Mouse (Mus musculus) cerebellum, adult 2 months (tissue): ENCODE measurements at regions not wholly inside any gene's neighbourhood (a gene's known extent, or its start where the extent isn't known, plus 50 kb on each side); places are given as distances from the start of the nearest gene placed in this dataset.
A peak's percentile ranks its signal among the peaks of the same experiment; 100 is the strongest.

ENCODE experiments used
- DNase-seq, 2 experiments: peaks; one replicate each; pipeline ENCODE4 v3.0.0; 2021
- H3K27ac ChIP-seq: fragments of 200-500 bp; 2 replicates; pipeline ENCODE4 v1.5.1; 2012; ENCODE audit warnings: low read length, control low read depth, inconsistent platforms; ENCODE audit not compliant: insufficient read depth
- H3K27me3 ChIP-seq: fragments of 200-500 bp; 2 replicates; pipeline ENCODE4 v1.6.1; 2012; ENCODE audit warnings: inconsistent platforms, mild to moderate bottlenecking, low read length, moderate library complexity; ENCODE audit not compliant: control insufficient read depth, insufficient read depth
- H3K4me1 ChIP-seq: fragments of 200-500 bp; 2 replicates; pipeline ENCODE4 v1.6.1; 2011; ENCODE audit warnings: low read length; ENCODE audit not compliant: control insufficient read depth, insufficient read depth
- H3K4me3 ChIP-seq: fragments of 200-500 bp; replicated peaks from 2 replicates; pipeline ENCODE3; 2011; ENCODE audit warnings: mild to moderate bottlenecking, low read depth, low read length, control low read depth; ENCODE audit not compliant: insufficient read depth
- CTCF ChIP-seq: fragments of 200-500 bp; IDR thresholded peaks from 2 replicates; pipeline ENCODE4 v1.5.1; 2011; ENCODE audit warnings: low read depth, mild to moderate bottlenecking, control low read depth, low read length, moderate library complexity, borderline replicate concordance; ENCODE audit not compliant: insufficient read depth
- POLR2A ChIP-seq: fragments of 200-500 bp; IDR thresholded peaks from 2 replicates; pipeline ENCODE4 v1.6.1; 2011; ENCODE audit warnings: low read length, control low read depth, borderline replicate concordance; ENCODE audit not compliant: insufficient read depth
- WGBS: fragments of 180-500 bp; shearing (Covaris S2); methylation state at CpG from one replicate; pipeline ENCODE4 v1.1.7; 2018; 5-methylcytosine and 5-hydroxymethylcytosine counted together

GRCm38 (mm10) chr5:39870835-39871722, 115.8 kb upstream of the Hs3st1 start:
- no peaks in the 10 kb centered on the region for H3K27me3 ChIP-seq
- DNase-seq, result peak in 1 of 2 experiments; percentile 14

GRCm38 (mm10) chr5:39857192-39857591, 101.9 kb upstream of the Hs3st1 start:
- no peak overlapping the region for H3K4me3 ChIP-seq
- no peak for DNase-seq
- H3K27ac ChIP-seq, result no peak overlapping the region
- H3K27me3 ChIP-seq, result no peaks in the 10 kb centered on the region
- H3K4me1 ChIP-seq, result no peaks in the 10 kb centered on the region
- WGBS, result 68% methylated on average over 2 of the region's 2 CpGs
- TF ChIP-seq CTCF (no peak), POLR2A (no peak)

More at GRCm38 (mm10) chr5:39870835-39871722, 115.8 kb upstream of the Hs3st1 start:
- 30% methylated on average over 10 of the region's 10 CpGs for WGBS
- no peak for TF ChIP-seq POLR2A
- no peak for TF ChIP-seq CTCF
- Histone ChIP-seq H3K27ac (no peak overlapping the region), H3K4me1 (peaks cover 4% of the 10 kb centered on the region), H3K4me3 (no peak overlapping the region)

- no peaks in the 10 kb centered on the region for H3K4me1 ChIP-seq
- DNase-seq, result no peak
Observed at GRCm38 (mm10) chr5:39856616-39857156, 101.4 kb upstream of the Hs3st1 start.

GRCm38 (mm10) chr5:39855685-39856615, 100.7 kb upstream of the Hs3st1 start:
- H3K27me3 ChIP-seq, result no peaks in the 10 kb centered on the region
- WGBS, result 79% methylated on average over 7 of the region's 7 CpGs
- no peaks in the 10 kb centered on the region for H3K4me1 ChIP-seq
- TF ChIP-seq CTCF, result no peak
- TF ChIP-seq POLR2A, result no peak
- DNase-seq, result no peak
- no peak overlapping the region for H3K27ac ChIP-seq
- no peak overlapping the region for H3K4me3 ChIP-seq

More at GRCm38 (mm10) chr5:39856616-39857156, 101.4 kb upstream of the Hs3st1 start:
- WGBS, result 78% methylated on average over 3 of the region's 3 CpGs
- TF ChIP-seq POLR2A, result no peak
- no peak for TF ChIP-seq CTCF
- Histone ChIP-seq H3K27ac (no peak overlapping the region), H3K4me3 (no peak overlapping the region), H3K27me3 (no peaks in the 10 kb centered on the region)

GRCm38 (mm10) chr5:39847187-39847586, 91.9 kb upstream of the Hs3st1 start:
- WGBS, result 4% methylated on average over 1 of the region's 1 CpGs
- Histone ChIP-seq H3K4me1 (no peaks in the 10 kb centered on the region), H3K27ac (no peak overlapping the region), H3K4me3 (no peak overlapping the region), H3K27me3 (no peaks in the 10 kb centered on the region)
- DNase-seq, result peak in 1 of 2 experiments; percentile 8
- TF ChIP-seq POLR2A, result no peak
- no peak for TF ChIP-seq CTCF

- WGBS, result 39% methylated on average over 3 of the region's 3 CpGs
- no peak for TF ChIP-seq CTCF
- no peak for TF ChIP-seq POLR2A
Observed at GRCm38 (mm10) chr5:39841186-39841585, 85.9 kb upstream of the Hs3st1 start.

GRCm38 (mm10) chr5:39840576-39840975, 85.3 kb upstream of the Hs3st1 start:
- no peaks in the 10 kb centered on the region for H3K4me1 ChIP-seq
- no peak for DNase-seq
- 49% methylated on average over 4 of the region's 4 CpGs for WGBS

More at GRCm38 (mm10) chr5:39841186-39841585, 85.9 kb upstream of the Hs3st1 start:
- DNase-seq, result no peak
- no peak overlapping the region for H3K27ac ChIP-seq
- no peaks in the 10 kb centered on the region for H3K27me3 ChIP-seq
- no peaks in the 10 kb centered on the region for H3K4me1 ChIP-seq
- no peak overlapping the region for H3K4me3 ChIP-seq

More at GRCm38 (mm10) chr5:39840576-39840975, 85.3 kb upstream of the Hs3st1 start:
- Histone ChIP-seq H3K4me3 (no peak overlapping the region), H3K27ac (no peak overlapping the region), H3K27me3 (no peaks in the 10 kb centered on the region)
- TF ChIP-seq POLR2A (no peak), CTCF (no peak)
